Mouse (Mus musculus): Measurements from ENCODE around the gene Cutal.
"Not testable (repeated sequence)": the region's sequence is repeated elsewhere in the genome, so short reads cannot be mapped to it uniquely, and the experiment has no call there.

Cutal gene

GRCm38 (mm10) chr2:34874271-34874670, at the start of gene Cutal:
Gene Cutal (plus strand): TSS chr2:34874396.
- DNase-seq (ENCODE audit: low spot score), result peak; percentile 9

GRCm38 (mm10) chr2:34825827-34826459, 48.3 kb upstream of the Cutal start, which contains the start of gene Fbxw2:
Gene Fbxw2 (minus strand): TSS chr2:34826311.
- DNase-seq (ENCODE audit: low spot score), result peak; percentile 95

GRCm38 (mm10) chr2:34826460-34827231, 47.5 kb upstream of the Cutal start:
- no peak for DNase-seq (ENCODE audit: low spot score)

GRCm38 (mm10) chr2:34827591-34827990, 46.6 kb upstream of the Cutal start:
- no peak for DNase-seq (ENCODE audit: low spot score)

GRCm38 (mm10) chr2:34828026-34828425, 46.2 kb upstream of the Cutal start:
- no peak for DNase-seq (ENCODE audit: low spot score)

GRCm38 (mm10) chr2:34830066-34830465, 44.1 kb upstream of the Cutal start:
- not testable (repeated sequence) for DNase-seq (ENCODE audit: low spot score)

GRCm38 (mm10) chr2:34832766-34833457, 41.3 kb upstream of the Cutal start, which contains the start of gene Gm34653:
Gene Gm34653 (plus strand): TSS chr2:34833007.
- DNase-seq (ENCODE audit: low spot score), result not testable (repeated sequence)

- DNase-seq (ENCODE audit: low spot score), result no peak
Observed at GRCm38 (mm10) chr2:34833624-34834023, 40.6 kb upstream of the Cutal start.

GRCm38 (mm10) chr2:34835669-34836068, 38.5 kb upstream of the Cutal start:
- no peak for DNase-seq (ENCODE audit: low spot score)

- DNase-seq (ENCODE audit: low spot score), result not testable (repeated sequence)
Observed at GRCm38 (mm10) chr2:34840143-34840542, 34.1 kb upstream of the Cutal start.

GRCm38 (mm10) chr2:34841706-34842105, 32.5 kb upstream of the Cutal start:
- no peak for DNase-seq (ENCODE audit: low spot score)

- DNase-seq (ENCODE audit: low spot score), result no peak
Observed at GRCm38 (mm10) chr2:34843211-34843939, 30.8 kb upstream of the Cutal start.

GRCm38 (mm10) chr2:34847702-34848101, 26.5 kb upstream of the Cutal start:
- no peak for DNase-seq (ENCODE audit: low spot score)

- peak; percentile 11 for DNase-seq (ENCODE audit: low spot score)
Observed at GRCm38 (mm10) chr2:34855265-34855664, 18.9 kb upstream of the Cutal start.

- DNase-seq (ENCODE audit: low spot score), result no peak
Observed at GRCm38 (mm10) chr2:34857728-34858127, 16.5 kb upstream of the Cutal start.

GRCm38 (mm10) chr2:34869680-34870079, 4.5 kb upstream of the Cutal start:
- peak; percentile 3 for DNase-seq (ENCODE audit: low spot score)

GRCm38 (mm10) chr2:34870520-34871474, 3.4 kb upstream of the Cutal start:
- DNase-seq (ENCODE audit: low spot score), result peak; percentile 100

GRCm38 (mm10) chr2:34874816-34875345, 685 bp downstream of the Cutal start, which contains the start of gene Psmd5:
Gene Psmd5 (minus strand): TSS chr2:34874968.
- peak; percentile 13 for DNase-seq (ENCODE audit: low spot score)

GRCm38 (mm10) chr2:34880054-34880453, 5.9 kb downstream of the Cutal start:
- DNase-seq (ENCODE audit: low spot score), result no peak

GRCm38 (mm10) chr2:34882757-34883156, 8.6 kb downstream of the Cutal start:
- no peak for DNase-seq (ENCODE audit: low spot score)

All from retina, embryonic 14.5 days (tissue).